12 mouse cellular contexts compared by ENCODE assay signal in the genomic region with DNA sequence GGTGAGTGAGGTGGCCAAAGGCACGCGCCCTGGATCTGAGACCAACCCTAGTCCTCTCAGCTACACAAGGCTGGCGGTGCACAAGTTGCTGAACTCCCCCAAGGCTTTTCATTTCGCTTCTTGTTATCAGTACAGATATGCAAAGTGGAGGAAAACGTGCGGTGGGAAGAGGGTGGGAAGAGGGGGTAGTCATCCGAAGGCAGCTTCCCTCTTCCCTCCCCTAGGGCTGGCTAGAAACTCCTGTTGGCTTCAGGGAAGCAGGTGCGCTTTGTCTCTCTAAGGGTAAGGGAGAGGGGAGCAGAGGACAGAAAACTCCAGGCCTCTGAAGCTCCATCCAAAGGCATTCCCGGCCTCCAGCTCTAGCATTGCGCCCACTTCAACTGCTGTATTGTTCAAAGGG. TPM values are rescaled to one million over a fixed set of nuclear protein-coding genes. Genes with fewer than 3 reads are reported as not detected.
DNase-seq lines count a peak whose midpoint lies in the region; ATAC-seq and TF ChIP-seq lines count a peak whose summit lies in the region.
"Had no signal": no experiment of that assay in that cellular context is flagged by ENCODE, and none has a peak within 500 bp of the region (broad histone marks: within the 10 kb centered on the region; RNA-seq: fewer than 3 reads in every experiment).

No protein-coding gene starts in this region.

- TF ChIP-seq EP300 in heart, adult 2 months (IDR thresholded peaks at IDR 0.05; ENCODE audit: insufficient read depth, low read depth, low read length), result no peak

- no peaks in the 10 kb centered on the region for H3K79me2 ChIP-seq in heart, adult 2 months (replicated peaks; ENCODE audit: control insufficient read depth, insufficient read depth, low read length)

- H3K27ac ChIP-seq in heart, embryonic 15.5 days, result no peak overlapping the region
- H3K27ac ChIP-seq in heart, adult 2 months, result no peak overlapping the region
- H3K27ac ChIP-seq in intestine, embryonic 16.5 days (ENCODE audit: low read length), result 0 out of 2 replicates have a peak overlapping the region, but pooled peaks have one; percentile 9
- H3K27ac ChIP-seq in stomach, embryonic 16.5 days (ENCODE audit: low read length), result no peak overlapping the region
- H3K27ac ChIP-seq: hindbrain, embryonic 15.5 days; kidney, embryonic 15.5 days had no signal

- peak overlapping the region; percentile 38; the same call in 1 of the 2 replicates for H3K9ac ChIP-seq in heart, embryonic 15.5 days
- no peak overlapping the region for H3K9ac ChIP-seq in heart, adult 2 months (ENCODE audit: low read depth, low read length)
- peak overlapping the region; percentile 41; the same call in 1 of the 2 replicates for H3K9ac ChIP-seq in intestine, embryonic 16.5 days (ENCODE audit: low read depth, low read length)
- peak overlapping the region; percentile 45; the same call in 1 of the 2 replicates for H3K9ac ChIP-seq in stomach, embryonic 16.5 days (ENCODE audit: low read length)
- H3K9ac ChIP-seq: hindbrain, embryonic 15.5 days; kidney, embryonic 15.5 days; lung, embryonic 14.5 days had no signal

- H3K4me3 ChIP-seq in heart, embryonic 15.5 days, result no peak overlapping the region
- no peak overlapping the region for H3K4me3 ChIP-seq in heart, adult 2 months
- H3K4me3 ChIP-seq in intestine, embryonic 16.5 days (ENCODE audit: low read length), result peak overlapping the region; percentile 90
- peak overlapping the region; percentile 75 for H3K4me3 ChIP-seq in stomach, embryonic 16.5 days (replicated peaks; ENCODE audit: low read length)
- H3K4me3 ChIP-seq: hindbrain, embryonic 15.5 days; kidney, embryonic 15.5 days had no signal

- TF ChIP-seq POLR2A in heart, adult 2 months (IDR thresholded peaks at IDR 0.05; ENCODE audit: insufficient read depth, low read depth, low read length), result no peak

- 42% methylated on average over 10 of the region's 10 CpGs for WGBS in heart, embryonic 15.5 days
- WGBS in heart, adult 2 months, result 63% methylated on average over 10 of the region's 10 CpGs
- 43% methylated on average over 10 of the region's 10 CpGs for WGBS in intestine, embryonic 16.5 days
- WGBS in stomach, embryonic 16.5 days, result 44% methylated on average over 10 of the region's 10 CpGs

- intact Hi-C loops in heart, adult 2 months (cut with DNase I), result loop anchor here (10.0 kb wide), 1 partner anchor 453 kb away; the partner anchor contains the start of genes Idh1 and Pikfyve

- no peak for ATAC-seq in heart, embryonic 15.5 days (replicated peaks; ENCODE audit: insufficient number of reproducible peaks, insufficient read depth, low FRiP score, low read depth)
- ATAC-seq in intestine, embryonic 16.5 days, result no peak
- no peak for ATAC-seq in stomach, embryonic 16.5 days (ENCODE audit: insufficient read depth, low FRiP score)

- no peak for TF ChIP-seq CTCF in heart, adult 2 months (IDR thresholded peaks at IDR 0.05)

- 0 out of 2 replicates have a peak, but pooled peaks cover 2% of the 10 kb centered on the region for H3K36me3 ChIP-seq in heart, embryonic 15.5 days
- no peaks in the 10 kb centered on the region for H3K36me3 ChIP-seq in heart, adult 2 months (ENCODE audit: control insufficient read depth, insufficient read depth, low read length)
- H3K36me3 ChIP-seq in intestine, embryonic 16.5 days (ENCODE audit: control insufficient read depth, insufficient read depth, low read length), result no peaks in the 10 kb centered on the region; the same call in 1 of the 2 replicates
- no peaks in the 10 kb centered on the region for H3K36me3 ChIP-seq in stomach, embryonic 16.5 days (ENCODE audit: control insufficient read depth, insufficient read depth, low read length)
- H3K36me3 ChIP-seq: hindbrain, embryonic 15.5 days had no signal

- peaks cover 10% of the 10 kb centered on the region; the same call in 1 of the 2 replicates for H3K27me3 ChIP-seq in heart, embryonic 15.5 days
- H3K27me3 ChIP-seq in heart, adult 2 months (ENCODE audit: control insufficient read depth, insufficient read depth, low read length), result no peaks in the 10 kb centered on the region
- H3K27me3 ChIP-seq in intestine, embryonic 16.5 days (replicated peaks; ENCODE audit: control insufficient read depth, insufficient read depth, low read length), result no peaks in the 10 kb centered on the region; the same call in 1 of the 2 replicates
- peaks cover 6% of the 10 kb centered on the region; the same call in 1 of the 2 replicates for H3K27me3 ChIP-seq in stomach, embryonic 16.5 days (ENCODE audit: control insufficient read depth, insufficient read depth, low read length)

- peaks cover 47% of the 10 kb centered on the region for H3K4me1 ChIP-seq in heart, embryonic 15.5 days (replicated peaks)
- H3K4me1 ChIP-seq in heart, adult 2 months (ENCODE audit: control insufficient read depth, insufficient read depth, low read length), result no peaks in the 10 kb centered on the region; the same call in 1 of the 2 replicates
- H3K4me1 ChIP-seq in intestine, embryonic 16.5 days (ENCODE audit: control insufficient read depth, insufficient read depth, low read length), result peaks cover 14% of the 10 kb centered on the region; the same call in 1 of the 2 replicates
- H3K4me1 ChIP-seq in stomach, embryonic 16.5 days (ENCODE audit: control insufficient read depth, insufficient read depth, low read length), result peaks cover 3% of the 10 kb centered on the region; the same call in 1 of the 2 replicates

- H3K9me3 ChIP-seq in heart, embryonic 15.5 days (replicated peaks), result no peaks in the 10 kb centered on the region
- no peaks in the 10 kb centered on the region for H3K9me3 ChIP-seq in intestine, embryonic 16.5 days (ENCODE audit: control insufficient read depth, low read length)
- no peaks in the 10 kb centered on the region for H3K9me3 ChIP-seq in stomach, embryonic 16.5 days (replicated peaks; ENCODE audit: control insufficient read depth, low read length)
- H3K9me3 ChIP-seq: hindbrain, embryonic 15.5 days; kidney, embryonic 15.5 days had no signal

- peak overlapping the region; percentile 15; the same call in 1 of the 2 replicates for H3K4me2 ChIP-seq in heart, embryonic 15.5 days
- H3K4me2 ChIP-seq in intestine, embryonic 16.5 days (ENCODE audit: low read depth, low read length), result peak overlapping the region; percentile 98
- H3K4me2 ChIP-seq in stomach, embryonic 16.5 days (ENCODE audit: low read depth, low read length), result peak overlapping the region; percentile 94
- H3K4me2 ChIP-seq: hindbrain, embryonic 15.5 days had no signal

- peak; percentile 26 to 59 for DNase-seq in adrenal gland, adult (ENCODE audit: inconsistent age in 2 of 2, low spot score in 1 of 2)
- DNase-seq in adrenal gland, postnatal 25 days, result no peak
- DNase-seq in heart, adult 2 months, result no peak
- DNase-seq in retina, postnatal 1 day, result no peak
- DNase-seq in adrenal gland, postnatal 4 days (ENCODE audit: low spot score in 2 of 2), result no peak
- DNase-seq: cerebellum, postnatal 36 days; lung, embryonic 14.5 days had no signal

RNA-seq across cellular contexts. Expression of gene Fzd5, which starts 5.4 kb away (rescaled TPM):
- total RNA-seq in adrenal gland, postnatal 25 days (2021), result 11.8 and 15.4 TPM in 2 replicates
- polyA plus RNA-seq in heart, embryonic 15.5 days (2015; fragmentation: Nextera tagmentation; extraction: Ambion mirVana), result 1.5 and 1.7 TPM in 2 replicates
- total RNA-seq in heart, adult 2 months (2021), result 1 to 10 TPM; 3.6 to 4.4 TPM
- polyA plus RNA-seq in heart, adult 2 months (2012; rRNA removed), result 2.5 and 3.2 TPM in 2 replicates
- 5.7 and 6.1 TPM in 2 replicates for polyA plus RNA-seq in intestine, embryonic 16.5 days (2015; fragmentation: Nextera tagmentation; extraction: Ambion mirVana)
- 5.5 and 5.7 TPM in 2 replicates for polyA plus RNA-seq in stomach, embryonic 16.5 days (2015; fragmentation: Nextera tagmentation; extraction: Ambion mirVana)
- 10 to 100 TPM; 29.5 to 29.7 TPM for total RNA-seq in adrenal gland, postnatal 4 days (2021)

RNA-seq across cellular contexts. Expression of gene Ccnyl1, which starts 41.9 kb away (rescaled TPM):
- total RNA-seq in adrenal gland, postnatal 25 days (2021), result 17.9 and 18.6 TPM in 2 replicates
- 3.3 and 3.4 TPM in 2 replicates for polyA plus RNA-seq in heart, embryonic 15.5 days (2015; fragmentation: Nextera tagmentation; extraction: Ambion mirVana)
- total RNA-seq in heart, adult 2 months (2021), result 10 to 100 TPM; 12.5 to 18.6 TPM
- polyA plus RNA-seq in heart, adult 2 months (2012; rRNA removed), result 16.0 and 20.6 TPM in 2 replicates
- 3.8 TPM in 2 replicates for polyA plus RNA-seq in intestine, embryonic 16.5 days (2015; fragmentation: Nextera tagmentation; extraction: Ambion mirVana)
- 3.5 and 4.0 TPM in 2 replicates for polyA plus RNA-seq in stomach, embryonic 16.5 days (2015; fragmentation: Nextera tagmentation; extraction: Ambion mirVana)
- 10 to 100 TPM; 24.2 to 26.5 TPM for total RNA-seq in adrenal gland, postnatal 4 days (2021)

Comparison
In these comparisons a context has a peak if more than half of its experiments do, and no peak if none do; other contexts are left out.
1. DNase-seq: peak in adrenal gland, adult (2 of 2); none in adrenal gland, postnatal 25 days (single experiment), heart, adult 2 months (0 of 2), retina, postnatal 1 day (single experiment) and adrenal gland, postnatal 4 days (0 of 2).
2. H3K4me2 ChIP-seq: peak in every context shown above with its lines; median percentile 98 in intestine, embryonic 16.5 days; 94 in stomach, embryonic 16.5 days; 15 in heart, embryonic 15.5 days.
3. H3K4me3 ChIP-seq: peak in intestine, embryonic 16.5 days (single experiment) and stomach, embryonic 16.5 days (single experiment); none in heart, embryonic 15.5 days (single experiment) and heart, adult 2 months (single experiment).